Mouse (Mus musculus) embryonic fibroblast, embryonic 13.5 days (primary cell): ENCODE measurements around the gene Olfr1. TPM values are rescaled to one million over a fixed set of nuclear protein-coding genes. Genes with fewer than 3 reads are reported as not detected.

ENCODE experiments used
- H3K27ac ChIP-seq: 2 replicates; pipeline ENCODE4 v1.5.1; 2012; ENCODE audit warnings: low read length, control low read depth, inconsistent platforms; ENCODE audit not compliant: insufficient read depth
- H3K4me1 ChIP-seq: 2 replicates; pipeline ENCODE4 v1.6.1; 2011; ENCODE audit warnings: low read length; ENCODE audit not compliant: control insufficient read depth, insufficient read depth
- H3K4me3 ChIP-seq: 2 replicates; pipeline ENCODE4 v1.5.1; 2011; ENCODE audit warnings: mild to moderate bottlenecking, control low read depth, low read length; ENCODE audit not compliant: insufficient read depth
- CTCF ChIP-seq: IDR thresholded peaks from 2 replicates; pipeline ENCODE4 v1.5.1; 2011; ENCODE audit warnings: mild to moderate bottlenecking, control low read depth, low read length, moderate library complexity, borderline replicate concordance; ENCODE audit not compliant: insufficient read depth
- POLR2A ChIP-seq: IDR thresholded peaks from 2 replicates; pipeline ENCODE4 v1.6.1; 2011; ENCODE audit warnings: low read depth, mild to moderate bottlenecking, control low read depth, low read length, moderate library complexity
- polyA plus RNA-seq: library from polyadenylated mRNA; stranded (reverse); fragments of >200 nt; gene quantifications from 2 replicates; pipeline ENCODE4 v1.2.4, GENCODE M21; 2011; ENCODE audit warnings: low read depth; ENCODE audit not compliant: missing spikeins, insufficient read length

Gene Olfr1
- not detected in 2 replicates for polyA plus RNA-seq

DNA sequence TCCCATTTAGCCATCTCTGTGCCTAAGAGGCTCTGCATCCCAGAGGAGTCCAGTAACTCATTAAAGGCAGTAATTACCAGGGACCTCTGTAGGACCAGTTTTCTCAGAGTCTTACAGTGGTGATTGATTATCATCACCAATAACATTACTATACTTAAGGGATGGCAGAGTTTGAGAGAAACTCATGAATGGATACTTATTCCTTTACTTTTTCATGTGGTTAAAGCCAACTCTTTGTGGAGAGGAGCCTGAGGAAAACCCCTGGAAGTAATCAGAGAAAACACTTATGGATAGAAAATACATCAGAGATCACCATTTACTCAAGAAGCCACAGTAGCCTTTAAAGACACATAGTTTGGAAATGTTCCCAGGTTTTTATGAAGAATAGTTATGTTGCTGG is at the start of gene Olfr1:
Olfr1 (minus strand) TSS at position 101 of the 400 bp plus-strand sequence.
- H3K4me3 ChIP-seq: no peak within 1 kb of the TSS
- no peak within 1 kb of the TSS for H3K27ac ChIP-seq
- TF ChIP-seq POLR2A (no peak), CTCF (no peak)
- H3K4me1 ChIP-seq: no peaks in the 10 kb centered on the region

DNA sequence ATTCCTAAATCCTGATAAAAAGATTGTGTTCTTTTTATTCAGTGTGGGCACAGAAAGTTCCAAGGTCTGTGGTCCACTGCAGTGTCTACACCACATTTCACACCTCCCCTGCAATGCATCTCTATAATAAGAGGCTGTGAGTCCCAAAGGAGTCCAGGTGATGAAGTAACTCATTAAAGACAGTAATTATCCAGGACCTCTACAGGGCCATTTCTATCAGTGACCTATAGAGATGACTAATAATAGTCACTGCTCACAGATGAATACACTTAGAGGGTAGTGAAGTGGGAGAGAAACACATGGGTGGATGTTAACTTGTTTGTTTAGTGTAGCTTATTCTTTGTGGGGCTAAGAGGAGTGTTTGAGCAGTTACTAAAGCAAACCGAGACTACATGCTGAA is 29.0 kb upstream of the Olfr1 start, which contains the start of gene Olfr378:
Olfr378 (minus strand) TSS at position 101 of the 400 bp plus-strand sequence.
- no peak within 1 kb of the TSS for H3K4me3 ChIP-seq

DNA sequence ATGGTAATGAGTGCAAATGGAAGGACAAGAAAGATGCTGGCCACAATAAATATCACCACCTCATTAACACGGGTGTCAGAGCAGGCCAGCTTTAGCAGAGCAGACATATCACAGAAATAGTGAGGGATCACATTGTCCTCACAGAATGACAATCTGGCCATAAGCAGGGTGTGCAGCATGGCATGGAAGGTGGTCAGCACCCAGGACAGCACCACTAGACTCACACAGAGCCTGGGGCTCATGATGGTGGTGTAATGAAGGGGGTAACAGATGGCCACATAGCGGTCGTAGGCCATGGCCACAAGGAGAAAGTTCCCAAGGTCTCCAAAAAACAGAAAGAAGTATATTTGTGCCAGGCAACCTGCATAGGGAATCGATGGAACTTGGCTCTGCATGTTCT is 4.0 kb downstream of the Olfr1 start:
- TF ChIP-seq CTCF (no peak), POLR2A (no peak)
- Histone ChIP-seq H3K27ac (no peak overlapping the region), H3K4me3 (no peak overlapping the region), H3K4me1 (no peaks in the 10 kb centered on the region)

More for the DNA sequence above, 29.0 kb upstream of the Olfr1 start, which contains the start of gene Olfr378:
- no peak for TF ChIP-seq CTCF
- no peak for TF ChIP-seq POLR2A
- Histone ChIP-seq H3K4me1 (no peaks in the 10 kb centered on the region), H3K27ac (no peak within 1 kb of the TSS)

DNA sequence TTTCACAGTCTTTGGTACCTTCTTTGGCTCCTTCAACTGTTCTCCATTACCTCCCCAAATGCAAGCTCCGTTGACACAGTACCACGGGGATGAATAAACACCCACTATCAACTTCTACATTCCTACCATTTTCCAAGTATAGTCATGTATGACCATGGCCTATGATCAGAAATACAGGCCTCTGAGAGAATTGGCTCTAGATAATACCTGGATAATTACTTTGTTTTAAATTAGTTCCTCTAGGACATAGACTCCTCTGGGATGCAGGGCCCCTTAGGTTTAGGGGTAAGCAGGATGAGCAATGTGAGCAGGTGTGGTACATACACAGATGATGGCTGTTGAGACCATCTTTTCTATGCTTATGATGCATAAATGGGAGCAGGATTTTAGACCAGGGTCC is 28.5 kb downstream of the Olfr1 start, which contains the start of gene Olfr376:
Olfr376 (plus strand) TSS at position 301 of the 400 bp plus-strand sequence.
- Histone ChIP-seq H3K4me1 (no peaks in the 10 kb centered on the region), H3K4me3 (no peak within 1 kb of the TSS), H3K27ac (no peak within 1 kb of the TSS)
- TF ChIP-seq POLR2A: no peak
- no peak for TF ChIP-seq CTCF

DNA sequence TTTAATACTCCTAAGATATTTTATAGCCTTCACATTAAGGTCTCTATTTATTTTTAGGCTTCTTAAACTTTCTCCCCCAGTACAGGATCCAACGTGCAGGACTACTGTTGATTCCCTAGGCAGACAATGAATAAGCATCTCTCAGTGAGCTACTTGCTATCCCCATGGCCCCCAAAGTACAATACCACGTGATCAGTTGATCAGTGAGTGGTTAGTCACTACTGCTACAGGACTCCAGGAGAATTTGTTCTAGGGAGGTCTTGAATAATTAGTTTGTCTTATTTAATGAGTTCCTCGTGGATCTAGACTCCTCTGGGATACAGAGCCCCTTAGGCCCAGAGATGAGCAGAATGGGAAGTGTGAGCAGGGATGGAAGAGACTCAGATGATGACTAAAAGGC is 48.9 kb downstream of the Olfr1 start, which contains the start of gene Olfr20:
Olfr20 (plus strand) TSS at position 301 of the 400 bp plus-strand sequence.
- no peak within 1 kb of the TSS for H3K4me3 ChIP-seq
- TF ChIP-seq CTCF (no peak), POLR2A (no peak)
- no peak within 1 kb of the TSS for H3K27ac ChIP-seq
- no peaks in the 10 kb centered on the region for H3K4me1 ChIP-seq

Other genes starting within 250 kb of the Olfr1 start
- gene P2rx5, start 239.2 kb downstream of the Olfr1 start, polyA plus RNA-seq: 4.2 and 4.5 TPM in 2 replicates
- 37.9 and 40.7 TPM in 2 replicates for gene Emc6, start 222.6 kb downstream of the Olfr1 start, polyA plus RNA-seq
- gene Tax1bp3, start 222.5 kb downstream of the Olfr1 start, polyA plus RNA-seq: 129 and 131 TPM in 2 replicates
- gene Ctns, start 200.6 kb downstream of the Olfr1 start, polyA plus RNA-seq: 17.9 and 22.1 TPM in 2 replicates
- 2.2 and 2.4 TPM in 2 replicates for gene Shpk, start 200.2 kb downstream of the Olfr1 start, polyA plus RNA-seq
- not detected in 2 replicates for gene Trpv1, start 165.3 kb downstream of the Olfr1 start, polyA plus RNA-seq
- gene Trpv3, start 132.2 kb downstream of the Olfr1 start, polyA plus RNA-seq: not detected in 2 replicates
- gene Aspa, start 70.0 kb downstream of the Olfr1 start, polyA plus RNA-seq: 0.30 and 0.53 TPM in 2 replicates
- gene Gm49340, start 69.9 kb downstream of the Olfr1 start, polyA plus RNA-seq: not detected in 2 replicates
- gene Spata22, start 69.9 kb downstream of the Olfr1 start, polyA plus RNA-seq: not detected in 2 replicates
- not detected in 2 replicates for gene Olfr20, start 48.8 kb downstream of the Olfr1 start, polyA plus RNA-seq
- gene Olfr376, start 28.4 kb downstream of the Olfr1 start, polyA plus RNA-seq: not detected in 2 replicates
- not detected in 2 replicates for gene Olfr378, start 28.9 kb upstream of the Olfr1 start, polyA plus RNA-seq
- not detected in 2 replicates for gene Olfr380, start 57.9 kb upstream of the Olfr1 start, polyA plus RNA-seq
- not detected in 2 replicates for gene Olfr381, start 92.0 kb upstream of the Olfr1 start, polyA plus RNA-seq
- gene Olfr382, start 117.6 kb upstream of the Olfr1 start, polyA plus RNA-seq: not detected in 2 replicates
- gene Olfr385, start 193.4 kb upstream of the Olfr1 start, polyA plus RNA-seq: not detected in 2 replicates
- gene Olfr384, start 199.0 kb upstream of the Olfr1 start, polyA plus RNA-seq: not detected in 2 replicates